Mouse (Mus musculus) spleen, embryonic (tissue): ENCODE data around the gene Olfr618.
"Not testable (repeated sequence)": the region's sequence is repeated elsewhere in the genome, so short reads cannot be mapped to it uniquely, and the experiment has no call there.

ENCODE experiments used
- CTCF ChIA-PET: fragments of 350-600 bp; sonication (Branson Sonifier 250); formaldehyde crosslinking; loops from one replicate; lab custom pipeline; 2022; lab: Charles Lee

Olfr618 gene

GRCm38 (mm10) chr7:103589803-103590202 lies at the start of gene Olfr618:
TSS of gene Olfr618 (plus strand) at chr7:103590103.
- CTCF ChIA-PET = no interaction called here

- CTCF ChIA-PET = not testable (repeated sequence)
Observed at GRCm38 (mm10) chr7:103542617-103543016, 47.3 kb upstream of the Olfr618 start, which contains the start of gene Olfr612. TSS of gene Olfr612 (minus strand) at chr7:103542717.

GRCm38 (mm10) chr7:103547774-103548173 lies 42.1 kb upstream of the Olfr618 start, which contains the start of gene Olfr613:
TSS of gene Olfr613 (plus strand) at chr7:103548074.
- CTCF ChIA-PET = no interaction called here

- CTCF ChIA-PET = no interaction called here
Observed at GRCm38 (mm10) chr7:103555779-103556178, 34.1 kb upstream of the Olfr618 start, which contains the start of gene Olfr615. TSS of gene Olfr615 (plus strand) at chr7:103556079.

- CTCF ChIA-PET = no interaction called here
Observed at GRCm38 (mm10) chr7:103569043-103569442, 20.9 kb upstream of the Olfr618 start, which contains the start of gene Olfr616. TSS of gene Olfr616 (minus strand) at chr7:103569143.

- CTCF ChIA-PET = no interaction called here
Observed at GRCm38 (mm10) chr7:103572761-103573160, 17.1 kb upstream of the Olfr618 start, which contains the start of gene Olfr617. TSS of gene Olfr617 (plus strand) at chr7:103573061.

- CTCF ChIA-PET = no interaction called here
Observed at GRCm38 (mm10) chr7:103600275-103600674, 10.4 kb downstream of the Olfr618 start, which contains the start of gene Olfr619. TSS of gene Olfr619 (plus strand) at chr7:103600575.

- CTCF ChIA-PET = no interaction called here
Observed at GRCm38 (mm10) chr7:103607425-103607824, 17.5 kb downstream of the Olfr618 start.

GRCm38 (mm10) chr7:103612434-103612833 lies 22.5 kb downstream of the Olfr618 start, which contains the start of gene Olfr620:
TSS of gene Olfr620 (minus strand) at chr7:103612534.
- CTCF ChIA-PET = no interaction called here

- CTCF ChIA-PET = no interaction called here
Observed at GRCm38 (mm10) chr7:103636795-103637194, 46.9 kb downstream of the Olfr618 start.

- CTCF ChIA-PET = no interaction called here
Observed at GRCm38 (mm10) chr7:103642602-103643001, 52.7 kb downstream of the Olfr618 start, which contains the start of gene Olfr622. TSS of gene Olfr622 (minus strand) at chr7:103642702.

GRCm38 (mm10) chr7:103644070-103644469 lies 54.2 kb downstream of the Olfr618 start:
- CTCF ChIA-PET = no interaction called here
